Mouse (Mus musculus): Measurements from ENCODE around the gene Kcnh6.

DNA sequence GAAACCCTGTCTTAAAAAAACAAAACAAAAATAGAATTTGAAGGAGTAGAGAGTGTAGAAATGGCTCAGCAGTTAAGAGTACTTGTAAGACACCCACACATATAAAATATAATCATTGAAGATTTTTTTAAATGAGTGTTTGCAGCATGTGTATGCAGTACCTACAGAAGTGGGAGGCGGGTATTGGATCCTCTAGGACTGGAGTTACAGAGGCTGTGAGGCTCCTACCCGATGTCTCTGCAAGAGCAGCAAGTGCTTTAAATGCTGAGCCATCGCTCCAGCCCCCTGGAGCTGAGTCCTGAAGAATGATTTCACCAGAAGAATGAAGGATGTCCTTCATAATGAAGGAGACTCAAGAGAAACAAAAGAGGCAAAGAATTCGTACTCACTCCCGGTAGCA is 55.8 kb downstream of the Kcnh6 start:
- no peak for TF ChIP-seq CTCF (IDR thresholded peaks at IDR 0.05; ENCODE audit: low read depth)
- no peak for TF ChIP-seq EP300 (IDR thresholded peaks at IDR 0.05; ENCODE audit: low read depth)

Data from heart, postnatal 0 days (tissue).